Mouse (Mus musculus) liver, postnatal 0 days (tissue): ENCODE data around the gene Usp16.

ENCODE experiments used
- CTCF ChIP-seq: sonication (generic); IDR thresholded peaks from 2 replicates; pipeline ENCODE4 v1.5.1; 2016; ENCODE audit warnings: antibody characterized with exemption, low read depth
- EP300 ChIP-seq: IDR thresholded peaks from 2 replicates; pipeline ENCODE4 v1.6.1; 2016; ENCODE audit warnings: antibody characterized with exemption, low read depth, mild to moderate bottlenecking

GRCm38 (mm10) chr16:87454419-87455179, at the start of gene Usp16:
- TF ChIP-seq CTCF (no peak), EP300 (peak; percentile 38; the same call in 1 of the 2 replicates)
